Mouse (Mus musculus) MEL (cell line): Measurements from ENCODE around the gene Eif2b5. TPM values are rescaled to one million over a fixed set of nuclear protein-coding genes. Genes with fewer than 3 reads are reported as not detected.
A peak's percentile ranks its signal among the peaks of the same experiment; 100 is the strongest.

ENCODE experiments used
- DNase-seq: peaks from one replicate; pipeline ENCODE4 v3.0.0; 2011; ENCODE audit warnings: low read depth, low spot score
- H3K27ac ChIP-seq: 2 replicates; pipeline ENCODE4 v1.5.1; 2012; ENCODE audit warnings: low read depth, mild to moderate bottlenecking, control low read depth, low read length, moderate library complexity; ENCODE audit not compliant: control insufficient read depth
- H3K27me3 ChIP-seq, 2 experiments: fragments of 150-350 bp in 1 of 2; sonication (generic) in 1 of 2; 2 replicates each; pipeline ENCODE4 v1.6.1; 2012; ENCODE audit warnings: low read length in 2 of 2, mild to moderate bottlenecking in 2 of 2, improper control_type of control experiment in 1 of 2, moderate library complexity in 1 of 2; ENCODE audit not compliant: insufficient read depth in 2 of 2, control insufficient read depth in 1 of 2
- H3K36me3 ChIP-seq, 2 experiments: 2 replicates each; pipeline ENCODE4 v1.6.1; 2012 to 2014; ENCODE audit warnings: low read length in 2 of 2, improper control_type of control experiment in 1 of 2, inconsistent platforms in 1 of 2, mild to moderate bottlenecking in 1 of 2; ENCODE audit not compliant: insufficient read depth in 2 of 2, control insufficient read depth in 1 of 2
- H3K4me1 ChIP-seq, 2 experiments: fragments of 150-350 bp in 1 of 2; sonication (generic) in 1 of 2; 2 replicates each; pipeline ENCODE4 v1.6.1; 2012; ENCODE audit warnings: low read length in 2 of 2, improper control_type of control experiment in 1 of 2, mild to moderate bottlenecking in 1 of 2; ENCODE audit not compliant: insufficient read depth in 2 of 2, control insufficient read depth in 1 of 2
- H3K4me3 ChIP-seq, 2 experiments: fragments of 150-350 bp in 1 of 2; sonication (generic) in 1 of 2; 2 replicates each; pipeline ENCODE4 v1.5.1; 2012; ENCODE audit warnings: low read depth in 2 of 2, low read length in 2 of 2, mild to moderate bottlenecking in 2 of 2, moderate library complexity in 2 of 2, control low read depth in 1 of 2, improper control_type of control experiment in 1 of 2; ENCODE audit not compliant: control insufficient read depth in 1 of 2, insufficient read depth in 1 of 2
- H3K79me2 ChIP-seq: 2 replicates; pipeline ENCODE4 v1.6.1; 2012; ENCODE audit warnings: mild to moderate bottlenecking, low read length, moderate library complexity; ENCODE audit not compliant: control insufficient read depth, poor library complexity, insufficient read depth
- H3K9ac ChIP-seq: 2 replicates; pipeline ENCODE4 v1.6.1; 2012; ENCODE audit warnings: low read depth, mild to moderate bottlenecking, control low read depth, low read length, moderate library complexity; ENCODE audit not compliant: control insufficient read depth, poor library complexity, severe bottlenecking
- H3K9me3 ChIP-seq: fragments of 150-350 bp; sonication (generic); replicated peaks from 2 replicates; pipeline ENCODE4 v1.6.1; 2012; ENCODE audit warnings: mild to moderate bottlenecking, low read length, improper control_type of control experiment, moderate library complexity; ENCODE audit not compliant: insufficient read depth
- BHLHE40 ChIP-seq: IDR thresholded peaks from 2 replicates; pipeline ENCODE4 v1.6.1; 2012; ENCODE audit warnings: low read depth, mild to moderate bottlenecking, inconsistent platforms, low read length, improper control_type of control experiment, borderline replicate concordance
- CHD1 ChIP-seq: IDR thresholded peaks from 2 replicates; pipeline ENCODE4 v1.6.1; 2012; ENCODE audit warnings: low read depth, mild to moderate bottlenecking, inconsistent platforms, low read length, improper control_type of control experiment
- CHD2 ChIP-seq: IDR thresholded peaks from 2 replicates; pipeline ENCODE4 v1.6.1; 2011; ENCODE audit warnings: low read length, improper control_type of control experiment
- CTCF ChIP-seq, 3 experiments: IDR thresholded peaks in 2 of 3; conservative IDR thresholded peaks in 1 of 3; 2 replicates each; pipeline ENCODE4 v1.5.1; 2011 to 2012; ENCODE audit warnings: low read length in 3 of 3, low read depth in 2 of 3, mild to moderate bottlenecking in 2 of 3, improper control_type of control experiment in 1 of 3, inconsistent platforms in 1 of 3, mixed read lengths in 1 of 3, moderate library complexity in 1 of 3; ENCODE audit not compliant: control insufficient read depth in 1 of 3, insufficient read depth in 1 of 3, poor library complexity in 1 of 3, severe bottlenecking in 1 of 3
- E2F4 ChIP-seq: IDR thresholded peaks from 2 replicates; pipeline ENCODE4 v1.6.1; 2011; ENCODE audit warnings: low read depth, low read length, improper control_type of control experiment, borderline replicate concordance
- ELF1 ChIP-seq: IDR thresholded peaks from 2 replicates; pipeline ENCODE4 v1.6.1; 2014; ENCODE audit warnings: low read depth, mild to moderate bottlenecking, inconsistent platforms, low read length, improper control_type of control experiment, moderate library complexity
- EP300 ChIP-seq, 2 experiments: IDR thresholded peaks; 2 replicates each; pipeline ENCODE4 v1.6.1; 2011; ENCODE audit warnings: improper control_type of control experiment in 2 of 2, low read length in 2 of 2, low read depth in 1 of 2, mild to moderate bottlenecking in 1 of 2
- ETS1 ChIP-seq: IDR thresholded peaks from 2 replicates; pipeline ENCODE4 v1.6.1; 2012; ENCODE audit warnings: low read depth, mild to moderate bottlenecking, inconsistent platforms, low read length, improper control_type of control experiment, moderate library complexity
- GABPA ChIP-seq: IDR thresholded peaks from 2 replicates; pipeline ENCODE4 v1.6.1; 2012; ENCODE audit warnings: low read depth, mild to moderate bottlenecking, inconsistent platforms, low read length, improper control_type of control experiment, moderate library complexity
- GATA1 ChIP-seq: IDR thresholded peaks from 2 replicates; pipeline ENCODE4 v1.6.1; 2011; ENCODE audit warnings: low read depth, low read length, improper control_type of control experiment
- HCFC1 ChIP-seq: IDR thresholded peaks from 2 replicates; pipeline ENCODE4 v1.6.1; 2012; ENCODE audit warnings: low read depth, mild to moderate bottlenecking, inconsistent platforms, low read length, improper control_type of control experiment, moderate library complexity
- JUND ChIP-seq: IDR thresholded peaks from 2 replicates; pipeline ENCODE4 v1.6.1; 2011; ENCODE audit warnings: low read depth, mild to moderate bottlenecking, improper control_type of control experiment, low read length
- KAT2A ChIP-seq: conservative IDR thresholded peaks from 2 replicates; pipeline ENCODE4 v1.6.1; 2012; ENCODE audit warnings: low read depth, low read length, improper control_type of control experiment, inconsistent platforms
- MAFK ChIP-seq: IDR thresholded peaks from 2 replicates; pipeline ENCODE4 v1.6.1; 2011; ENCODE audit warnings: low read depth, mild to moderate bottlenecking, low read length, improper control_type of control experiment, borderline replicate concordance
- MAX ChIP-seq: IDR thresholded peaks from 2 replicates; pipeline ENCODE4 v1.6.1; 2011; ENCODE audit warnings: low read length, improper control_type of control experiment
- MAZ ChIP-seq: IDR thresholded peaks from 2 replicates; pipeline ENCODE4 v1.6.1; 2012; ENCODE audit warnings: low read depth, mild to moderate bottlenecking, inconsistent platforms, low read length, improper control_type of control experiment
- MEF2A ChIP-seq: IDR thresholded peaks from 2 replicates; pipeline ENCODE4 v1.6.1; 2014; ENCODE audit warnings: low read depth, mild to moderate bottlenecking, inconsistent platforms, low read length, improper control_type of control experiment; ENCODE audit not compliant: poor library complexity, insufficient replicate concordance, severe bottlenecking; ENCODE audit errors: extremely low read depth
- MXI1 ChIP-seq: IDR thresholded peaks from 2 replicates; pipeline ENCODE4 v1.6.1; 2011; ENCODE audit warnings: mild to moderate bottlenecking, low read depth, low read length, improper control_type of control experiment
- MYC ChIP-seq: IDR thresholded peaks from 2 replicates; pipeline ENCODE4 v1.6.1; 2011; ENCODE audit warnings: low read depth, mild to moderate bottlenecking, low read length, improper control_type of control experiment, moderate library complexity
- NRF1 ChIP-seq: IDR thresholded peaks from 2 replicates; pipeline ENCODE4 v1.6.1; 2014; ENCODE audit warnings: low read depth, mild to moderate bottlenecking, inconsistent platforms, low read length, improper control_type of control experiment, moderate library complexity; ENCODE audit not compliant: poor library complexity, insufficient read depth, severe bottlenecking
- POLR2AphosphoS2 ChIP-seq: IDR thresholded peaks from 2 replicates; pipeline ENCODE4 v1.6.1; 2011; ENCODE audit warnings: low read length, improper control_type of control experiment
- POLR2AphosphoS5 ChIP-seq: IDR thresholded peaks from 2 replicates; pipeline ENCODE4 v1.6.1; 2012; ENCODE audit warnings: low read depth, borderline replicate concordance, mild to moderate bottlenecking, inconsistent platforms, low read length, moderate library complexity, mixed read lengths
- RAD21 ChIP-seq: IDR thresholded peaks from 2 replicates; pipeline ENCODE4 v1.6.1; 2011; ENCODE audit warnings: mild to moderate bottlenecking, low read depth, low read length, improper control_type of control experiment
- RCOR1 ChIP-seq: IDR thresholded peaks from 2 replicates; pipeline ENCODE4 v1.6.1; 2012; ENCODE audit warnings: low read depth, mild to moderate bottlenecking, inconsistent platforms, low read length, improper control_type of control experiment
- SIN3A ChIP-seq: IDR thresholded peaks from 2 replicates; pipeline ENCODE4 v1.6.1; 2012; ENCODE audit warnings: low read length, improper control_type of control experiment, inconsistent platforms
- SMC3 ChIP-seq: IDR thresholded peaks from 2 replicates; pipeline ENCODE4 v1.6.1; 2011; ENCODE audit warnings: low read depth, low read length, improper control_type of control experiment
- TCF12 ChIP-seq: IDR thresholded peaks from 2 replicates; pipeline ENCODE4 v1.6.1; 2014; ENCODE audit warnings: low read depth, mild to moderate bottlenecking, inconsistent platforms, low read length, improper control_type of control experiment, moderate library complexity
- UBTF ChIP-seq: IDR thresholded peaks from 2 replicates; pipeline ENCODE4 v1.6.1; 2012; ENCODE audit warnings: low read depth, mild to moderate bottlenecking, inconsistent platforms, low read length, improper control_type of control experiment, moderate library complexity, borderline replicate concordance; ENCODE audit not compliant: insufficient read depth
- USF1 ChIP-seq: IDR thresholded peaks from 2 replicates; pipeline ENCODE4 v1.6.1; 2014; ENCODE audit warnings: low read depth, mild to moderate bottlenecking, inconsistent platforms, low read length, improper control_type of control experiment, moderate library complexity
- USF2 ChIP-seq, 2 experiments: IDR thresholded peaks; 2 replicates each; pipeline ENCODE4 v1.6.1; 2011 to 2012; ENCODE audit warnings: improper control_type of control experiment in 2 of 2, low read length in 2 of 2, borderline replicate concordance in 1 of 2, inconsistent platforms in 1 of 2, low read depth in 1 of 2, mild to moderate bottlenecking in 1 of 2; ENCODE audit not compliant: insufficient read depth in 1 of 2
- ZC3H11A ChIP-seq: IDR thresholded peaks from 2 replicates; pipeline ENCODE4 v1.6.1; 2012; ENCODE audit warnings: low read depth, mild to moderate bottlenecking, inconsistent platforms, low read length, improper control_type of control experiment
- ZMIZ1 ChIP-seq: IDR thresholded peaks from 2 replicates; pipeline ENCODE4 v1.6.1; 2012; ENCODE audit warnings: low read depth, mild to moderate bottlenecking, inconsistent platforms, low read length, improper control_type of control experiment, moderate library complexity
- ZNF384 ChIP-seq: IDR thresholded peaks from 2 replicates; pipeline ENCODE4 v1.6.1; 2012; ENCODE audit warnings: low read depth, mild to moderate bottlenecking, inconsistent platforms, low read length, improper control_type of control experiment
- polyA plus RNA-seq, 2 experiments: library from polyadenylated mRNA; stranded (reverse) in 1 of 2; unstranded in 1 of 2; fragments of >175 nt in 1 of 2; fragments of >200 nt in 1 of 2; gene quantifications; 2 replicates each; pipeline versions ENCODE4 v1.2.1 to v1.2.4; 2012; ENCODE audit warnings: low replicate concordance in 2 of 2, low read depth in 1 of 2; ENCODE audit not compliant: insufficient read length in 2 of 2, insufficient read depth in 1 of 2, missing spikeins in 1 of 2
- total RNA-seq: library from RNA; depleted of rRNA; stranded (reverse); fragments of 300-350 nt; gene quantifications from 2 replicates; pipeline ENCODE4 v1.2.3, GENCODE M21; 2012; rRNA removed

The Eif2b5 gene
- total RNA-seq (131 and 137 TPM in 2 replicates), polyA plus RNA-seq (100 to 1,000 TPM in 1 of 2 experiments, 10 to 100 TPM in 1; 91.1 to 115 TPM)

- peaks cover 11% of the 10 kb centered on the region for H3K79me2 ChIP-seq
- peak within 1 kb of the TSS; percentile 98 to 100 for H3K4me3 ChIP-seq
- H3K9ac ChIP-seq: peak within 1 kb of the TSS; percentile 95
- DNase-seq: peak; percentile 98
- peaks cover 5 to 8% of the 10 kb centered on the region in 2 experiments for H3K4me1 ChIP-seq
- H3K9me3 ChIP-seq: no peaks in the 10 kb centered on the region
- H3K27me3 ChIP-seq: no peaks in the 10 kb centered on the region
- peaks cover 11 to 17% of the 10 kb centered on the region in 2 experiments for H3K36me3 ChIP-seq
- peak within 1 kb of the TSS; percentile 67 for H3K27ac ChIP-seq
- TF ChIP-seq TCF12 (peak; percentile 83), BHLHE40 (peak; percentile 84; the same call in 1 of the 2 replicates), SMC3 (no peak), EP300 (IDR thresholded peaks at IDR 0.05; ENCODE audit: low read depth in 1 of 2, low read length in 2 of 2) (peak in 1 of 2 experiments; percentile 51; a peak in 2 of 4 replicates), USF1 (peak; percentile 45; the same call in 1 of the 2 replicates), ZC3H11A (0 out of 2 replicates have a peak, but pooled peaks have one; percentile 14), MAFK (no peak; the same call in 1 of the 2 replicates), ZNF384 (peak; percentile 45; the same call in 1 of the 2 replicates), MEF2A (no peak), POLR2AphosphoS5 (no peak), MAZ (peak; percentile 75; the same call in 1 of the 2 replicates), JUND (no peak), ELF1 (peak; percentile 82), GABPA (no peak), CHD1 (0 out of 2 replicates have a peak, but pooled peaks have one; percentile 48), ETS1 (peak; percentile 71; the same call in 1 of the 2 replicates), CTCF (IDR thresholded peaks at IDR 0.05 in 2 of 3, conservative IDR thresholded peaks at IDR 0.05 in 1 of 3; ENCODE audit: control insufficient read depth in 1 of 3, insufficient read depth in 1 of 3, low read depth in 2 of 3, low read length in 3 of 3, poor library complexity in 1 of 3, severe bottlenecking in 1 of 3) (no peak), USF2 (IDR thresholded peaks at IDR 0.05; ENCODE audit: borderline replicate concordance in 1 of 2, insufficient read depth in 1 of 2, low read depth in 1 of 2, low read length in 2 of 2) (no peak), MXI1 (peak; percentile 94), RAD21 (no peak), KAT2A (peak; percentile 74), HCFC1 (peak; percentile 93), SIN3A (peak; percentile 98), GATA1 (no peak), CHD2 (no peak), MYC (peak; percentile 90), RCOR1 (0 out of 2 replicates have a peak, but pooled peaks have one; percentile 41), POLR2AphosphoS2 (peak; percentile 85), MAX (peak; percentile 84), UBTF (no peak), NRF1 (peak; percentile 77), E2F4 (0 out of 2 replicates have a peak, but pooled peaks have one; percentile 22), ZMIZ1 (peak; percentile 83)
These were observed at the start of gene Eif2b5 for GRCm38 (mm10) chr16:20498677-20499475. Gene Eif2b5, plus strand, starts transcription at chr16:20498817.
